Mouse (Mus musculus) liver, embryonic 11.5 days (tissue): Measurements from ENCODE around the gene Olfr317. TPM values are rescaled to one million over a fixed set of nuclear protein-coding genes. Genes with fewer than 3 reads are reported as not detected.
"Not testable (repeated sequence)": the region's sequence is repeated elsewhere in the genome, so short reads cannot be mapped to it uniquely, and the experiment has no call there.

ENCODE experiments used
- ATAC-seq: fragments of 200-750 bp; cut with Nextera tagmentation; replicated peaks from 2 replicates; pipeline ENCODE4 v1.8.0; 2017; ENCODE audit warnings: moderate number of reproducible peaks, mild to moderate bottlenecking, moderate TSS enrichment, moderate library complexity; ENCODE audit not compliant: low FRiP score
- DNase-seq: peaks from one replicate; pipeline ENCODE4 v3.0.0-alpha.2; 2017; ENCODE audit warnings: low spot score
- H3K27ac ChIP-seq: fragments of 300-500 bp; sonication (generic); 2 replicates; pipeline ENCODE4 v1.5.1; 2014; ENCODE audit warnings: mild to moderate bottlenecking, low read depth, low read length, control low read depth
- H3K27me3 ChIP-seq: fragments of 300-500 bp; sonication (generic); replicated peaks from 2 replicates; pipeline ENCODE4 v1.6.1; 2014; ENCODE audit warnings: low read length, mixed read lengths; ENCODE audit not compliant: control insufficient read depth, insufficient read depth
- H3K36me3 ChIP-seq: fragments of 300-500 bp; sonication (generic); 2 replicates; pipeline ENCODE4 v1.6.1; 2014; ENCODE audit warnings: mild to moderate bottlenecking, low read length, moderate library complexity, mixed read lengths; ENCODE audit not compliant: control insufficient read depth, insufficient read depth
- H3K4me1 ChIP-seq: fragments of 300-500 bp; sonication (generic); replicated peaks from 2 replicates; pipeline ENCODE4 v1.6.1; 2014; ENCODE audit warnings: low read length, mixed read lengths; ENCODE audit not compliant: control insufficient read depth, insufficient read depth
- H3K4me2 ChIP-seq: fragments of 300-500 bp; sonication (generic); 2 replicates; pipeline ENCODE4 v1.6.1; 2014; ENCODE audit warnings: mild to moderate bottlenecking, control low read depth, moderate library complexity
- H3K4me3 ChIP-seq: fragments of 300-500 bp; sonication (generic); 2 replicates; pipeline ENCODE4 v1.5.1; 2014; ENCODE audit warnings: low read depth, low read length, control low read depth
- H3K9ac ChIP-seq: fragments of 300-500 bp; sonication (generic); 2 replicates; pipeline ENCODE4 v1.6.1; 2014; ENCODE audit warnings: low read depth, low read length, control low read depth
- H3K9me3 ChIP-seq: fragments of 300-500 bp; sonication (generic); 2 replicates; pipeline ENCODE4 v1.6.1; 2016; ENCODE audit warnings: low read length, inconsistent platforms, mixed read lengths; ENCODE audit not compliant: control insufficient read depth
- WGBS: fragments of 180-500 bp; shearing (Covaris S2); extraction: QIAGEN DNeasy Blood & Tissue Kit; methylation state at CpG from one replicate; pipeline ENCODE4 v1.1.7; 2014; 5-methylcytosine and 5-hydroxymethylcytosine counted together
- polyA plus RNA-seq: library from polyadenylated mRNA; unstranded; fragments of >200 nt; fragmentation: Nextera tagmentation; extraction: Ambion mirVana; gene quantifications from 2 replicates; pipeline ENCODE4 v1.2.1, GENCODE M21; 2014

The Olfr317 gene
- polyA plus RNA-seq, result not detected in 2 replicates

GRCm38 (mm10) chr11:58738792-58739262 is at the start of gene Olfr317:
TSS of gene Olfr317 (minus strand) at chr11:58739212.
- Histone ChIP-seq H3K4me1 (no peaks in the 10 kb centered on the region), H3K36me3 (no peaks in the 10 kb centered on the region), H3K27me3 (no peaks in the 10 kb centered on the region), H3K4me2 (no peak within 1 kb of the TSS), H3K4me3 (no peak within 1 kb of the TSS), H3K27ac (no peak within 1 kb of the TSS), H3K9me3 (no peaks in the 10 kb centered on the region), H3K9ac (no peak within 1 kb of the TSS)
- 64% methylated on average over 4 of the region's 4 CpGs for WGBS
- no peak for ATAC-seq
- DNase-seq, result no peak

DNA sequence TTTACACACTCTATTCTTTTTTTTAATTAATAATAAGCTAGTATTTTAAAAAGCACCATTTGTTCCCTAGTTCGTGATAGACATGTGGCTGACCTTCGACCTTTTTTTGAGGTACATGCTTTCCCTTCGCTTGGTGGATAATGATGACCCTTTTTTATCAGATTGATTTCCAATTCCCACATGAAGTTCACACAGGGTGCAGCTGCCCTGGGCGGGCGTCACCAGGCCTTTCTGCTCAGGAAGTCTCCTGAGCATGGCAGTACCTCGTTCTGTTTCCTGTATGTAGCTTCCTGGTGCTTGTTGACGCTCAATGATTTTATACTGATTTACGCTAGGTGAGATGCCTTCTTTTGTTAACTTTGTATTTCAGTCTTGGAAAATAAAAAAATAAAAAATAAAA is 49.3 kb upstream of the Olfr317 start:
- 70% methylated on average over 8 of the region's 8 CpGs for whole genome bisulfite sequencing
- H3K9me3 ChIP-seq, result no peaks in the 10 kb centered on the region
- no peak overlapping the region for H3K9ac ChIP-seq
- H3K4me3 ChIP-seq, result no peak overlapping the region
- no peaks in the 10 kb centered on the region for H3K27me3 ChIP-seq
- H3K4me1 ChIP-seq, result no peaks in the 10 kb centered on the region
- DNase-seq (no peak), ATAC-seq (no peak)
- H3K36me3 ChIP-seq, result no peaks in the 10 kb centered on the region
- no peak overlapping the region for H3K27ac ChIP-seq
- H3K4me2 ChIP-seq, result no peak overlapping the region

DNA sequence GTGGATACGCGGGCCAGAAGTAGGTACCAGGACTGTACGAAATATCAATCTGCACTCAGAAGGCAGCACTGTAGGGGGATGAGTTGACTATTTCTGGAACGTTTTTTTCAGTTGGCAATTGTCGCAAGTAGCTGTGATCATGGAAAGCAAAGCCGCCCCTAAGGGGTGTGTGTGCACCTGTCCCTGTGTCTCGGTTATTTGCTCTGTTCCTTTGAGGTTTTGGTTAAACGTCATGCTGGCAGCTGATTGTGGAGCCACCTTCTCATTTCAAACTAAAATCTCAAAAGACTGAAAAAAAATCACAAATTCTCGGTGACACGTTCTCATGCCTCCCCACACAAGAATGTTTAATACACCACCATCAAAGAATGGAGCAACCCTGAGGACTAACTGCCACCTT is 48.6 kb upstream of the Olfr317 start:
- H3K36me3 ChIP-seq, result no peaks in the 10 kb centered on the region
- H3K27ac ChIP-seq, result no peak overlapping the region
- no peak overlapping the region for H3K4me2 ChIP-seq
- H3K27me3 ChIP-seq, result no peaks in the 10 kb centered on the region
- ATAC-seq (no peak), DNase-seq (no peak)
- H3K4me3 ChIP-seq, result no peak overlapping the region
- 81% methylated on average over 10 of the region's 10 CpGs for WGBS
- H3K9ac ChIP-seq, result no peak overlapping the region
- H3K9me3 ChIP-seq, result no peaks in the 10 kb centered on the region
- no peaks in the 10 kb centered on the region for H3K4me1 ChIP-seq

DNA sequence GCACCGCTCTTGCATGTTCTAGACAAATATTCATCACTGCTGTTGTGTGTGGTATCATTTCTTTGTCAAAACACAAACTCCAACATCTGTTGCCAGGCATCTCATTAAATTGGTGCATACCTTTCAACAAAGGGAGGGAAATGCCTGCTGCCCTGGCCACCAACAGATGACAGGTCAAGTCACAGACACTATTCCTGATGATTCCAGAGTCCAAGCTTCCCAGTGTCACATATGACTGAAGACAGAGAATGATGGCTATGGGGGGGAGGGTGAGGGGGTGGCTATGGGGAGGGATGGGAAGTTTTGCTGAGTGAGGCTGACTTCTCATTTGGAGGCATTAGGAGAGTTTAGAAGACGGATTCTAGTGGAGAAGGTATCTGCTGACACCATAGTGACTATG is 45.2 kb upstream of the Olfr317 start:
- Histone ChIP-seq H3K4me3 (no peak overlapping the region), H3K27me3 (no peaks in the 10 kb centered on the region), H3K9ac (no peak overlapping the region), H3K27ac (no peak overlapping the region), H3K4me2 (no peak overlapping the region), H3K4me1 (no peaks in the 10 kb centered on the region), H3K36me3 (no peaks in the 10 kb centered on the region), H3K9me3 (no peaks in the 10 kb centered on the region)
- ATAC-seq (no peak), DNase-seq (no peak)
- 68% methylated on average over 2 of the region's 2 CpGs for WGBS

DNA sequence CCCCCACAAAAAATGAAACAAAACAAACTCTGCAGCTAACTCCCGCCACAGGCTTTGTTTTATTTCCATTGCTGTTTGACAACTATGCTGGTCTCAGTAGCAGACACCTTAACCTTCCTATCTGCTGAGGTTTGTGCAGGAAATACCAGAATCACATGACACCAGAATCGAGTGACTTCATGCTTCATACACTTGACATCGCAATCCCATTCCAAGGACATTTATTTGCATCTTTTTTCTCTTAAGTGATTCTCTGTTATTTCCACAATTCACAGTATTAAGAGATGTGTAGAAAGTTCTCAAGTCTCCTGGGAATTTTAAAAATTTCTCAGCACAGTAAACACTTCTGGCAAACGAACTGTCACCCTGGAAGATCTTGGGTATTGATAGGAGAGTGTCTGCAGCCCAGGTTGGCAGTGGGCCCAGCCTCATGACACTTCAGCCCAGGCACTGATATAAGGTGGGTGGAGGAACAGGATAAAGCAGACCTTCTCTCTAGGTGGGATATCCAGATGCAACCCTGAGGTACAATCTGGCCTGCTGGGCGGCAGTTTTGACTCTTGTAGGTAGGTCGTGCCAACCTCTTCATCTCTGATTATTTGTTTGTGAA is 43.6 kb upstream of the Olfr317 start, which contains the start of gene Olfr314:
Gene Olfr314 (plus strand): TSS at position 473 of the 610 bp plus-strand sequence.
- no peak within 1 kb of the TSS for H3K4me2 ChIP-seq
- no peaks in the 10 kb centered on the region for H3K9me3 ChIP-seq
- 65% methylated on average over 6 of the region's 6 CpGs for WGBS

DNA sequence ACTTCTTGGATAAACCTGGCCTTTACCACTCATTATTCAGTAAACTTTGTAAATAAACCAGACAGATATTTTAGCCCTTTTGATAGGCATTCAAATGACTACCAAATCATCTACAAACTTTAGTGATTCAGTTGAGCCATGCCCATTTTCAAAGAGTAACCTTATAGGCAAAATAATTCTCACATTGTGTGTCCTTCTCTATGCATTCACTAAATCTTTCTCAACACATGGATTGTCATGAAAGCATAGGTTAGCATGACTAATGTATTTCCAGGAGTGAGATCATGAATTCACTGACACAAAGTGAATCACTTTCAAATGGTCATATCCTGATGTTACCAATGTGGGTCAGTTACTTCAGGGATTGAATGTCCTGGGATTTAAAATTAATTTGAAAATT is 33.9 kb upstream of the Olfr317 start, which contains the start of gene Olfr315:
Gene Olfr315 (plus strand): TSS at position 301 of the 400 bp plus-strand sequence.
- ATAC-seq, result no peak
- Histone ChIP-seq H3K4me1 (no peaks in the 10 kb centered on the region), H3K4me3 (no peak within 1 kb of the TSS), H3K27me3 (no peaks in the 10 kb centered on the region), H3K27ac (no peak within 1 kb of the TSS), H3K9ac (no peak within 1 kb of the TSS), H3K9me3 (no peaks in the 10 kb centered on the region), H3K36me3 (no peaks in the 10 kb centered on the region), H3K4me2 (no peak within 1 kb of the TSS)
- DNase-seq, result no peak

More for the DNA sequence above, 43.6 kb upstream of the Olfr317 start, which contains the start of gene Olfr314:
- no peak for ATAC-seq
- DNase-seq, result no peak
- H3K9ac ChIP-seq, result no peak within 1 kb of the TSS
- H3K4me1 ChIP-seq, result no peaks in the 10 kb centered on the region
- H3K36me3 ChIP-seq, result no peaks in the 10 kb centered on the region
- H3K27ac ChIP-seq, result no peak within 1 kb of the TSS
- H3K4me3 ChIP-seq, result no peak within 1 kb of the TSS
- no peaks in the 10 kb centered on the region for H3K27me3 ChIP-seq

DNA sequence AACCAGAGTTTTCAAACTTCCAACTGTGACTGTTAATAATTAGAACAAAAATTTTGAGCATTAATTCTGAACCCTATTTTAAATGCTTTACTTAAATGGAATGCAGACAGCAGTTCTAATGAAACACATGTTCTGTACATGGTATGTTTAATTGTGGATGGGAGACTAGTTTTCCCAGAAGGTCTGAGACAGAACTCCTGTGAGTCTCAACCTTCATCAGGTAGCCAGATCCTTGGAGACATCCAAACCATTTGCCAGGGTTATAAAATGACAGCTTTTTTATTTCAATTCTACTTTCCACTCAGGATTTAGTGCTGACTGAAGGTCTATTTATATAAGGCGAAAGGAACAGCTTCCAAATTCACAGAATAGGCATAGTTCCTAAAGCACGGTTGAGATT is 13.4 kb upstream of the Olfr317 start, which contains the start of gene Olfr316:
Gene Olfr316 (plus strand): TSS at position 301 of the 400 bp plus-strand sequence.
- WGBS, result 84% methylated on average over 2 of the region's 2 CpGs
- no peak within 1 kb of the TSS for H3K9ac ChIP-seq

DNA sequence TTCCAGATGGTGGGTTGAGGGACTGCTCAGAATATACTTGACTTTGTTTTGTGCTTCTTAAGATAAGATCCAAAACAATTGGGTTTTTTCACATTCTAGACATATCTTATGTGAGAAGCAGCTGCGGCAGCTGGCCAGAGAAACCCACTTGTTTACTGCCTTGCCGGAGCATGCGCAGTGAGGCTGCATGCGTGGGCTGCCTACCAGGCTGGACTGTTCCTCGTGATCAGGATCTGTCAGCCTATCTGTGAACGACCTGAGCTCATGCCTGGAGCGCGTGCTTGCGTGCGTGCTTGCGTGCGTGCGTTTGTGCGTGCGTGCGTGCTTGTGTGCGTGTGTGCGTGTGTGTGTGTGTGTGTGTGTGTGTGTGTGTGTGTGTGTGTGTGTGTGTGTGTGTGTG is 12.1 kb upstream of the Olfr317 start:
- WGBS, result 84% methylated on average over 18 of the region's 18 CpGs
- not testable (repeated sequence) for H3K4me3 ChIP-seq, H3K4me1 ChIP-seq, H3K4me2 ChIP-seq, H3K27me3 ChIP-seq, H3K27ac ChIP-seq, H3K9ac ChIP-seq, H3K9me3 ChIP-seq, DNase-seq, ATAC-seq, H3K36me3 ChIP-seq

More for the DNA sequence above, 13.4 kb upstream of the Olfr317 start, which contains the start of gene Olfr316:
- H3K27me3 ChIP-seq, result no peaks in the 10 kb centered on the region
- H3K4me3 ChIP-seq, result no peak within 1 kb of the TSS
- DNase-seq (no peak), ATAC-seq (no peak)
- no peaks in the 10 kb centered on the region for H3K9me3 ChIP-seq
- H3K4me2 ChIP-seq, result no peak within 1 kb of the TSS
- no peaks in the 10 kb centered on the region for H3K36me3 ChIP-seq
- no peak within 1 kb of the TSS for H3K27ac ChIP-seq
- H3K4me1 ChIP-seq, result no peaks in the 10 kb centered on the region

DNA sequence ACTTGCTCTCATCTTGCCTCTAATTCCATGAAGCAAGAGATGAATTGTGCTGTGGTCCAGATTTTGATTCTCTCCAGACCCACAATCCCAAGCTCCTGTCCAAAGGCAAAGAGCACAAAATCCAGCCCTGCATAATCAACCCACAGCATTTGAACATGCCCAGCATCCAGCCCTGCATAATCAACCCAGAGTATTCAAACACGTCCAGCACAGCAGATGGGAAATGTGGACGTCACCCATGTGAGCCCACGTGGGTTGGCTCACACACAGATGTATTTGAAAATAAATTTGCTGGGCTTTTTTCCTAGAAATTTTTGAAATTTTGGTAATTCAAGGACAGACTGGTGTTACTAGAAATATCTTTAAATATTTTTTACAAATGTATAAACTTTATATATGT is 5.6 kb downstream of the Olfr317 start:
- no peaks in the 10 kb centered on the region for H3K9me3 ChIP-seq
- H3K27me3 ChIP-seq, result no peaks in the 10 kb centered on the region
- WGBS, result 63% methylated on average over 3 of the region's 3 CpGs
- H3K27ac ChIP-seq, result no peak overlapping the region
- no peak overlapping the region for H3K4me3 ChIP-seq
- H3K9ac ChIP-seq, result no peak overlapping the region
- no peaks in the 10 kb centered on the region for H3K4me1 ChIP-seq
- H3K36me3 ChIP-seq, result no peaks in the 10 kb centered on the region
- DNase-seq (no peak), ATAC-seq (no peak)
- no peak overlapping the region for H3K4me2 ChIP-seq
